Mouse (Mus musculus): ENCODE results near the gene Scamp5. TPM values are rescaled to one million over a fixed set of nuclear protein-coding genes. Genes with fewer than 3 reads are reported as not detected.

Gene Scamp5
- 90.0 and 108 TPM in 2 replicates for polyA plus RNA-seq (2014; fragmentation: Nextera tagmentation; extraction: Ambion mirVana)

DNA sequence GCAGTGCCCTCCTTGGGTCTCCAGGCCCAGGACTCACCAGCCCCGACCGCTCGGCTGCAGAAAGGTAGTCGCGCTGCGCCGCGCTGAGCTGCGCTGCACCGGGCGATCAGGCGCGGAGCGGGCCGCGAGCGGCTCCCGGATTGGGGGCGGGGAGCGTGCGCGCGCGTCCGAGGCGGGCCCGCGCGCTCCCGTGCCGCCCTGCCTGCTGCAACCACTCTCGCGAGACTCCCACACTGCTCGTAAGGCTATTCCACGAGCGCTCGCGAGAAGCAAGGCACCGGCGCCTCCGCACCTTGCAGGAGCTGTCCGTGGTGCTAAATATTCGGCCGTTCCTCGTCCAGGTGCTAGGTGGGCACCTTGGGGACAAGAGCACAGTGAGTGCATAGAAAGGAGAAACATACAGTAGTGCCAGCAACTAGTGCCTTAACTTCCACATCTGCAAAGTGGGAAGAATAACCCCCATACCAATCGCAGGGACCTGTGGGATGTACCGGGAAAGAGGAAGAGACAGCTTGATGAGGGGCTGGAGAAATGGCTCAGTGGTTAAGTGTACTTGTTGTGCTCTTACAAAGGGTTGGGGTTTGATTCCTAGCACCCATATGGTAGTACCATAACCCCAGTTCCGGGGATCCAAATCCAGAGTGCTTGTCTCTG, at the start of gene Scamp5:
Gene Scamp5, minus strand, starts transcription at position 165 of the 654 bp plus-strand sequence.
- 2% methylated on average over 48 of the region's 48 CpGs for WGBS
- peak within 1 kb of the TSS; percentile 91 for H3K9ac ChIP-seq
- peaks cover 25% of the 10 kb centered on the region for H3K4me1 ChIP-seq (replicated peaks; ENCODE audit: control insufficient read depth, insufficient read depth, low read length)
- H3K9me3 ChIP-seq (ENCODE audit: control insufficient read depth, low read length), result no peaks in the 10 kb centered on the region
- H3K27ac ChIP-seq, result peak within 1 kb of the TSS; percentile 87
- no peaks in the 10 kb centered on the region; the same call in 1 of the 2 replicates for H3K36me3 ChIP-seq (replicated peaks; ENCODE audit: control insufficient read depth, insufficient read depth)
- ATAC-seq (ENCODE audit: low FRiP score) (peak; percentile 95), DNase-seq (ENCODE audit: low spot score) (peak; percentile 93)
- H3K4me2 ChIP-seq (replicated peaks), result peak within 1 kb of the TSS; percentile 77
- H3K27me3 ChIP-seq (ENCODE audit: control insufficient read depth, insufficient read depth, low read length), result no peaks in the 10 kb centered on the region
- peak within 1 kb of the TSS; percentile 69 for H3K4me3 ChIP-seq (replicated peaks; ENCODE audit: low read length)

DNA sequence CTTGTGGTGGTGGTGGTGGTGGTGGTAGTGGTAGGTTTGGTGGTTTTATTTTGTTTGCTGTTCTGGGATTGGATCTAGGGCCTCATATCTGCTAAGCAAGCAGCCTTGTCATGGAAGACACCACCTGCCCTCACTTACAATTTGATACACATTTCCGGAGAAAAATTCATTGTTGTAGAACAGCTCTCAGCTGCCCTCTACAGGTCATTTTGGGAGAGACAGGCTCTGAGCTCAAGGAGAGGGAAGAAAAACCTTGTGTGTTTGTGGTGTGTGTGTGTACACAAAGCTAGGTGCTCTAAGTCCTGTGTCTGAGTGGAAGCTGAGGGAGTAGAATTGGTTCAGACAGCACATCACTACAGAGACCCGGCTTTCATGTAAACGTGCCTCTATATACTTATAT, 49.3 kb upstream of the Scamp5 start:
- H3K9me3 ChIP-seq (ENCODE audit: control insufficient read depth, low read length), result no peaks in the 10 kb centered on the region
- H3K4me2 ChIP-seq (replicated peaks), result no peak overlapping the region
- WGBS, result 10% methylated on average over 3 of the region's 3 CpGs
- peak overlapping the region; percentile 65 for H3K27ac ChIP-seq
- H3K4me1 ChIP-seq (replicated peaks; ENCODE audit: control insufficient read depth, insufficient read depth, low read length), result peaks cover 6% of the 10 kb centered on the region
- ATAC-seq (ENCODE audit: low FRiP score) (no peak), DNase-seq (ENCODE audit: low spot score) (peak; percentile 93)
- no peak overlapping the region for H3K4me3 ChIP-seq (replicated peaks; ENCODE audit: low read length)
- no peaks in the 10 kb centered on the region for H3K27me3 ChIP-seq (ENCODE audit: control insufficient read depth, insufficient read depth, low read length)
- H3K36me3 ChIP-seq (replicated peaks; ENCODE audit: control insufficient read depth, insufficient read depth), result no peaks in the 10 kb centered on the region
- H3K9ac ChIP-seq, result 0 out of 2 replicates have a peak overlapping the region, but pooled peaks have one; percentile 33

DNA sequence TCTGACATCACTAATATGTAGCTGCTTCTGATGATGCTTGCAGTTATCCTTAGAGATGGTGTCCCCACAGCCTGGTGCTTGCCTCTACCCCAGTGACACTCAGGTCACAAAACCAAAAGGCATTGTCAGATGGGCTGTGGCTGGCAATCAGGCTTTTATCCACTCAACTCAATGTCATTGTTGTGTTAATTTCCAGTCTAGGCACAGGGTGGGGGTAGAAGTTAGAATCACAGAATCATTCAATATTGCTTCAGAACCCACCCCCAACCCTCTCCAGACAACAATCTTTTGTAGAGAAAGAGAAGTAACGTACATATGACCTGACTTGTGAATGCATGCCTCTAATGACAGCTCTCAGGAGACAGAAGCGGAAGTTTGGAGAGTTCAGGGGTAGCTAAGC, 42.7 kb upstream of the Scamp5 start:
- no peak overlapping the region for H3K4me2 ChIP-seq (replicated peaks)
- no peaks in the 10 kb centered on the region for H3K36me3 ChIP-seq (replicated peaks; ENCODE audit: control insufficient read depth, insufficient read depth)
- H3K9ac ChIP-seq, result no peak overlapping the region
- peaks cover 9% of the 10 kb centered on the region; the same call in 1 of the 2 replicates for H3K4me1 ChIP-seq (replicated peaks; ENCODE audit: control insufficient read depth, insufficient read depth, low read length)
- no peaks in the 10 kb centered on the region for H3K9me3 ChIP-seq (ENCODE audit: control insufficient read depth, low read length)
- no peak for ATAC-seq (ENCODE audit: low FRiP score)
- WGBS, result 35% methylated on average over 2 of the region's 2 CpGs
- H3K27ac ChIP-seq, result no peak overlapping the region
- no peaks in the 10 kb centered on the region; the same call in 1 of the 2 replicates for H3K27me3 ChIP-seq (ENCODE audit: control insufficient read depth, insufficient read depth, low read length)
- DNase-seq (ENCODE audit: low spot score), result no peak
- no peak overlapping the region for H3K4me3 ChIP-seq (replicated peaks; ENCODE audit: low read length)

- Histone ChIP-seq H3K27me3 (ENCODE audit: control insufficient read depth, insufficient read depth, low read length) (peaks cover 31% of the 10 kb centered on the region), H3K4me2 (replicated peaks) (peak overlapping the region; percentile 73), H3K4me3 (replicated peaks; ENCODE audit: low read length) (no peak overlapping the region), H3K4me1 (replicated peaks; ENCODE audit: control insufficient read depth, insufficient read depth, low read length) (peaks cover 49% of the 10 kb centered on the region), H3K27ac (peak overlapping the region; percentile 69), H3K36me3 (replicated peaks; ENCODE audit: control insufficient read depth, insufficient read depth) (no peaks in the 10 kb centered on the region), H3K9me3 (ENCODE audit: control insufficient read depth, low read length) (no peaks in the 10 kb centered on the region), H3K9ac (peak overlapping the region; percentile 25; the same call in 1 of the 2 replicates)
- peak; percentile 63 for DNase-seq (ENCODE audit: low spot score)
- ATAC-seq (ENCODE audit: low FRiP score), result peak; percentile 69
- WGBS, result 5% methylated on average over 8 of the region's 8 CpGs
Measured at GRCm38 (mm10) chr9:57505700-57506099, 37.8 kb upstream of the Scamp5 start.

- H3K4me1 ChIP-seq (replicated peaks; ENCODE audit: control insufficient read depth, insufficient read depth, low read length), result peaks cover 49% of the 10 kb centered on the region
- peak overlapping the region; percentile 37 for H3K4me3 ChIP-seq (replicated peaks; ENCODE audit: low read length)
- ATAC-seq (ENCODE audit: low FRiP score), result no peak
Measured at GRCm38 (mm10) chr9:57504891-57505290, 37.0 kb upstream of the Scamp5 start.

DNA sequence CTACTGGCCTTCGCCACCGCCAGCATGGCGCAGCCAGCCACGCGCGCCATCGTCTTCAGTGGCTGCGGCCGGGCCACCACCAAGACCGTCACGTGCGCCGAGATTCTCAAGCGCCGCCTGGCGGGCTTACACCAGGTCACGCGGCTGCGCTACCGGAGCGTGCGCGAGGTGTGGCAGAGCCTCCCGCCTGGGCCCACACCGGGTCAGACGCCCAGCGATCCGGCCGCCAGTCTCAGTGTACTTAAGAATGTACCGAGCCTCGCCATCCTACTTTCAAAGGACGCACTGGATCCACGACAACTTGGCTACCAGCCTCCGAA, 36.5 kb upstream of the Scamp5 start:
- Histone ChIP-seq H3K27me3 (ENCODE audit: control insufficient read depth, insufficient read depth, low read length) (peaks cover 37% of the 10 kb centered on the region), H3K4me2 (replicated peaks) (peak overlapping the region; percentile 73), H3K27ac (peak overlapping the region; percentile 69; the same call in 1 of the 2 replicates), H3K9ac (peak overlapping the region; percentile 51), H3K9me3 (ENCODE audit: control insufficient read depth, low read length) (no peaks in the 10 kb centered on the region), H3K36me3 (replicated peaks; ENCODE audit: control insufficient read depth, insufficient read depth) (no peaks in the 10 kb centered on the region), H3K4me3 (replicated peaks; ENCODE audit: low read length) (peak overlapping the region; percentile 37), H3K4me1 (replicated peaks; ENCODE audit: control insufficient read depth, insufficient read depth, low read length) (peaks cover 53% of the 10 kb centered on the region)
- peak; percentile 58; the same call in 1 of the 2 replicates for ATAC-seq (ENCODE audit: low FRiP score)
- WGBS, result 1% methylated on average over 34 of the region's 34 CpGs
- peak; percentile 76 for DNase-seq (ENCODE audit: low spot score)

More at GRCm38 (mm10) chr9:57504891-57505290, 37.0 kb upstream of the Scamp5 start:
- WGBS, result 48% methylated on average over 10 of the region's 10 CpGs
- Histone ChIP-seq H3K4me2 (replicated peaks) (peak overlapping the region; percentile 73), H3K9ac (peak overlapping the region; percentile 51; the same call in 1 of the 2 replicates), H3K27me3 (ENCODE audit: control insufficient read depth, insufficient read depth, low read length) (peaks cover 32% of the 10 kb centered on the region), H3K36me3 (replicated peaks; ENCODE audit: control insufficient read depth, insufficient read depth) (no peaks in the 10 kb centered on the region), H3K9me3 (ENCODE audit: control insufficient read depth, low read length) (no peaks in the 10 kb centered on the region), H3K27ac (peak overlapping the region; percentile 69; the same call in 1 of the 2 replicates)
- DNase-seq (ENCODE audit: low spot score), result no peak

GRCm38 (mm10) chr9:57503622-57504380, 35.9 kb upstream of the Scamp5 start, which contains the start of gene Rpp25:
TSS of gene Rpp25 (plus strand) at chr9:57504026.
- H3K9ac ChIP-seq, result peak within 1 kb of the TSS; percentile 51
- under 1% methylated on average over 46 of the region's 46 CpGs for WGBS
- DNase-seq (ENCODE audit: low spot score) (no peak), ATAC-seq (ENCODE audit: low FRiP score) (peak; percentile 47)
- H3K9me3 ChIP-seq (ENCODE audit: control insufficient read depth, low read length), result no peaks in the 10 kb centered on the region
- no peaks in the 10 kb centered on the region for H3K36me3 ChIP-seq (replicated peaks; ENCODE audit: control insufficient read depth, insufficient read depth)
- peak within 1 kb of the TSS; percentile 73 for H3K4me2 ChIP-seq (replicated peaks)
- H3K4me3 ChIP-seq (replicated peaks; ENCODE audit: low read length), result peak within 1 kb of the TSS; percentile 37
- H3K27me3 ChIP-seq (ENCODE audit: control insufficient read depth, insufficient read depth, low read length), result peaks cover 39% of the 10 kb centered on the region
- peaks cover 56% of the 10 kb centered on the region for H3K4me1 ChIP-seq (replicated peaks; ENCODE audit: control insufficient read depth, insufficient read depth, low read length)
- peak within 1 kb of the TSS; percentile 88 for H3K27ac ChIP-seq

DNA sequence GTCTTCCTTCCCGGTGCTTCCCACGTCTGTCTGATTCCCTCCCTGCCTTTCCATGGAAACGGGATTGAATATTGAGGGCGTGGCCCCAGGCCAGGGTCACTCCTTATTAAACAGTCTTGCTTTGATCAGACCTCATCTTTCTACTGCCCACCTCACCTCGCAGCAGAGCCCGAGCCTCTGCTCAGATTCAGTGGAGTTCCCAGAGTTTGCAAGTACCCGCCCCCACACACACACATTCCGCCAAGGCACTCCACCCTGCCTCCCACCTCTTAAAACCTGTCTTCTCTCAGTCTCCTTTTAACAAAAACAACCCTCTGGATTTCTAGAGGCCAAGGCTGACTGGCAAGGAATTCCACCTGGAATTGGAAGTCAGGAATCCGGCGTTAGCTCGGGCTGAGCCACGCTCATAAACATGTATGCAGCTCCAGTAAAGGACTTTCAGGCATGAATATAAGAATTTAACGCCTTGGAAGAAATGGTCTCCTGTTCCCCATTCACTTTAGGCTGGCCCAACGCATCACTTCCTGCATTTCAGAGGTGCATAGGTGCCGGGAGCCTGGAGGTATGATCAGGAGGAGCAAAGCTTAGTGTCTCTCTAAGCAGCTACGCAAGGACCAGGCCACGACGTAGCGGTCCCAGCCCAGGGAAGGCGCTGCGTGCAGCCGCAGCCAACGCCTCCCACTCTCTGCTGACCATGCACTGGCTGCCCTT, 35.2 kb upstream of the Scamp5 start:
- H3K4me1 ChIP-seq (replicated peaks; ENCODE audit: control insufficient read depth, insufficient read depth, low read length), result peaks cover 63% of the 10 kb centered on the region

More for the DNA sequence above, 35.2 kb upstream of the Scamp5 start:
- Histone ChIP-seq H3K4me2 (replicated peaks) (peak overlapping the region; percentile 73), H3K27me3 (ENCODE audit: control insufficient read depth, insufficient read depth, low read length) (peaks cover 39% of the 10 kb centered on the region), H3K27ac (peak overlapping the region; percentile 88), H3K4me3 (replicated peaks; ENCODE audit: low read length) (peak overlapping the region; percentile 37), H3K9ac (peak overlapping the region; percentile 35), H3K36me3 (replicated peaks; ENCODE audit: control insufficient read depth, insufficient read depth) (no peaks in the 10 kb centered on the region), H3K9me3 (ENCODE audit: control insufficient read depth, low read length) (no peaks in the 10 kb centered on the region)
- 5% methylated on average over 23 of the region's 23 CpGs for WGBS
- DNase-seq (ENCODE audit: low spot score) (no peak), ATAC-seq (ENCODE audit: low FRiP score) (no peak)
